Mouse (Mus musculus) cerebellum, adult 18-20 months (tissue): ENCODE results near the gene Gpr33.

Experiments used
- DNase-seq, 2 experiments: peaks; one replicate each; pipeline ENCODE4 v3.0.0; 2021

Gpr33 gene

DNA sequence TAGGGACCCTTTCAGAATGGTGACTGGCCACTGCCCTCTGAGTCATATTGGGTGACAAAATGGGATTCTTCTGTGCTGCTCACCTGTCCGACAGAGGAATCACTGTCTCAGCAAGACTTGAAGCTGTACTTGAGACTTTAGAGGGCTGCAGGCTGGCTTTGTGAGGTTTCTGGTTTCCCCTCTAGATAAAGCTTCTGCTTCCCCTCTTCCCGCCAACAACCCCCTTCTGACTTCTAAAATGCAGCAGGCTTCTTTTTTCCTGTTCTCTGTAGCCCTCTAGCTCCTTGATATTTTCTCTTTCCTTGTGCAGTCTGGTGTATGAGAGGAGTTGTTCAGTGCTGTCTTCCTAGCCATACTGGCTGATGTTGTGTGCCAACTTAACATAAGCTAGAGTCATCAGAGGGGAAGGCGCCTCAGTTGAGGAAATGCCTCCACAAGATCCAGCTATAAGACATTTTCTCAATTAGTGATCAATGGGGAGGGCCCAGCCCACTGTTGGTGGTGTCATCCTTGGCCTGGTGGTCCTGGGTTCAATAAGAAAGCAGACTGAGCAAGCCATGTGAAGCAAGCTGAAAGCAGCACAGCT is 42.6 kb downstream of the Gpr33 start:
- DNase-seq: no peak

DNA sequence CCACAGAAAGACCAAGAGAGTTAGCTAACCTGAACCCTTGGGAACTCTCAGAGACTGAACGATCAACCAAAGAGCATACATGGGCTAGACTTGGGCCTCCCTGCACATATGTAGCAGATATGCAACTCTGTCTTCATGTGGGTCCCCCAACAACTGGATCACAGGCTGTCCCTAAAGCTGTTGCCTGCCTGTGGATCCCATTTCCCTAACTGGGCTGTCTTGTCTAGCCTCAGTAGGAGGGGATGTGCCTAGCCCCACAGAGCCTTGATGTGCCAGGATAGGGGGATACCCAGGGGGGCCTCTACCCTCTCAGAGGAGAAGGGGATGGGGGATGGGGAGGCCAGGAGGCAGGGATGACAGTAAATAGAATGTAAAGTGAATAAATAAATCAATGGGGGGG is 44.2 kb downstream of the Gpr33 start:
- DNase-seq: no peak

DNA sequence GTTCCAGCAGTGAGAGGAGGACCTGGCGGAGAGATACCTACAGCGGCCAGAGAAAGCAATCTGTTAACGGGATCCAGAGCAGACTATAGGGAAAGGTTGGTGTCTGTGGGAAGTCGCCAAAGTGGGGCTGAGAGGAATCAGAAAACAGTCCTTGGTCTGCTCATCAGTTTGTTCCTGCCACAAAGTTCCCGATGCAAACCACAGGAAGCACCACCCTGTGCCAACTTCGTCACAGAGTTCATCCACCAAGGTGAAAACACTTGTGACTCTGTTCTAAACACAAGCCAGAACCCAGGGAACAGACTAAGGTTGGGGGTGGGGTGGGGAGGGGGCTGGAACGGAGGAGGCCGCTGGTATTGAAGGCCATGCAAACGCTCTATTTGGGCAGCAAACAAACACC is 51.3 kb downstream of the Gpr33 start:
- DNase-seq: peak in 1 of 2 experiments; percentile 14

DNA sequence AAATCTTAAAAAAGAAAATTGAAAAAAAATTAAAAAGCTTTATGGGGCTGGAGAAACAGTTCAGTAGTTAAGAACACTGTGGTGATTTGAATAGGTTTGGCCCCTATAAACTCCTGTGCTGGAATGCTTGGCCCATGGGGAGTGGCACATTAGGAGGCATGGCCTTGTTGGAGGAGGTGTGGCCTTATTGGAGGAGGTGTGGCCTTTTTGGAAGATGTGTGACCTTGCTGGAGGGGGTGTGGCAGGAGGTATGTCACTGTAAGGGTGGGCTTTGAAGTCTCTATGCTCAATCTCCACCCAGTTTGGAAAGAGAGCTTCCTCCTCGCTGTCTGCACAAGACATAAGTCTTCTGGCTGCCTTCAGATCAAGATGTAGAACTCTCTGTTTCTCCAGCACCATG is 53.5 kb downstream of the Gpr33 start:
- no peak for DNase-seq
